Mouse (Mus musculus): ENCODE measurements around the gene Ttpal.
"Not testable (repeated sequence)": the region's sequence is repeated elsewhere in the genome, so short reads cannot be mapped to it uniquely, and the experiment has no call there.

The Ttpal gene

DNA sequence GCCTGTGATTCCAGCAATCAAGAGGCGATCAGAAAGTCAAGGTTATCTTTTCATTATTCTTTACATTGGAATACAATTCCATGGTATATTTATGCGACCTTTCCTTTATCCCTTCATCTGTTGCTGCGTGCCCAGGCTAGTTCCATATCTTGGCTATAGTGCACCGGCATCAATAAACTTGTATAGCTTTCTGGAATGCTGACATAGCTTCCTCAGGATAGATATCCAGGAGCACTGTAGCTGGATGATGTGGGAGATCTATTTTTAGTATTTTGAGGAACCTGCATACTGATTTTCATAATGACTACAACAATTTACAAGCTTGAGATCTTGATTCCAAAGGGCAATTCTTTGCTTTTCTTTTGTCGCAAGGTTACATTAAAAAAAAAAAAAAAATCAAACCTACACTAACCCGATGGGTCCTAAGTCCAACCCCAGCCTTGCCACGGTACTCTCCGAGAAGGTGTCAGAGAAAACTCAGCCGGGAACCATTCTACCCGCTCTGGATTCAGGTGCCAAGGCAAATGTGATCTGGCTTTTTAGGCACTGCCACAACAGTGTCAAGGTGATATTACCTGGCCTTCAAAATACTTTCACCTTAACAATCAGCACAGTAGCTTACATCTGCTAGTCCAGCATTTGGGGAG lies 8.4 kb upstream of the Ttpal start:
- DNase-seq = no peak

DNA sequence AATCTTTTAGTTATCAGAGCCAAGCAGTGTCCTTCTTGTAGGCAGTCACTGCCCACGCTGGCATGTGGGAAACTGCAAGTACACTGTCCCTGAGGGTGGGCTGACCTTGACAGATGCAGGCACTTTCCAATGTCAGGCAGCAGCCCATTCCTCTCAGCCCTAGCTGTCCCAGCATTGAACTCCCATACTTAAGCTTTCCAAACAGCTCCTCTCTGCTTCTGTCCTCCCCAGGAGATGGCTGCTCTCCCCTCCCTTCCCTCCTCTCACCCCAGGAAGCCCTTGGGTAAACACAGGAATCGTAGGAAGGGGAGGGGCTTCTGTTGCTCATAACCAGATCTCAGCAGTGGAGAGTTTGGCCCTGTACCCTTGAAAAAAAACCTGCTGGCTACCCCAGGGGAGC lies 7.0 kb upstream of the Ttpal start:
- peak; percentile 44 for DNase-seq

DNA sequence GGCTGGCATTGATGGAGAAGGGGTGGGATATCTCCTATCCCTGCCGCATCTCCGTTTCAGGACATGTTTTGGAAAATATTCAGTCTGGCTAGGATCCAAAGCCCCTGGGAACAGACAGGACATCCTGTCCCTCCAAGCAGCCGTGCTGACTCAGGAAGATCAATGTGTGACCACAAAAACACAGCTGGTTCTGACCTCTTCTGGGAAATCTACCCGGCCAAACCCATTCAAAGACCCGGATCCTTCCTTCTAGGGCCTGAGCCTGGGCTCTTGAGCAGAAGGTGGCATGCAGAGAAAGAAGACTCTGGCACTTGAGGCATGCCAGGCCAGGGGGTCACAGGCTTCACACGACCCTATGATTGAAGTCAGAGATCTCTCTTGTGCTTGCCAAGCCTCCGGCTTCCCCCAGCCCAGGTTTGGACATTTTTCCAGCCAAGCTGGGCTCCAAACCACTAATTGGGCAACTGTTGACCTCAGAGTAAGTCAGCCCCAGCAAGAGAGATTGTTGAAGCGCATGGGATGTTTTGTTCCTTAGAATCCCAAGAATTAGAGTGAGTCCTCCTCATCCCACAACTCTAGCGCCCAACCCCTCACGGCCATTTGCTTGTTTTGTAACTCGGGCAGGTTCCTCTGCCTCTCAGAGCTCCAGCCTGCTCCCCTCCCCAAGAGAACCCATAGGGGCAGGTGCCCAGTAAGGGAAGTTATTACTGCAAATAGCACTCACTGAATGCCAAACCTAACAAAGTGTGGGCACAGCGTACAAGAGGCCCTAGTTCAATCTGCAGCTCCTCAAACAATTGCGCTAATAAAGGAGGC lies 5.8 kb upstream of the Ttpal start:
- peak; percentile 75 for DNase-seq

DNA sequence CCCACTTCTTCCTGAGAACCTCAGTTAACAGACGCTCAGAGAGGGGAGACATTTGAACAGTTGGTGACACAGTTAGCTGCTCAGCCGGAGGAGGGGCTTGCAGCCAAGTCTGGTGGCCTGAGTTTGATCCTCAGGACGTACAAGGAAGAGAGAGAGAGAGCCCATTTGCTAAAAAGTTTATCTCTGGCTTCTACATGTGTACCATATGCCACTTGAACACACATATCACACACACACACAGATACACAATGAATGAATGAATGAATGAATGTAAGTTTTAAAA lies 5.3 kb upstream of the Ttpal start:
- no peak for DNase-seq

DNA sequence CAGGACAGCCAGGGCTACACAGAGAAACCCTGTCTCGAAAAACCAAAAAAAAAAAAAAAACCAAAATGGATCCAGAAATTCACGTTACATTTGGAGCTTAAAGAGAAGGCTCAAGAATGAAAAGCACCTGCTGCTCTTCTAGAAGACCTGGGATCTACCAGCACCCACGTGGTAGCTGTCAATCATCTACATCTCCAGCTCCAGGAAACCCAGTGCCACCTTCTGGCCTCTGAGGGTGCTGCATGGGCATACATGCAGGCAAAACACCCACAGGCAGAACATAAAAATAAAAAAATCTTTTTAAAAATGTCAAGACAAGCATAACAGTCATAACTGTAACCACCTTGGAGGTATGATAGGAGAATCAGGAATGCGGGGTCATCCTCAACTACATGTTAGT lies 4.5 kb upstream of the Ttpal start:
- peak; percentile 79 for DNase-seq

DNA sequence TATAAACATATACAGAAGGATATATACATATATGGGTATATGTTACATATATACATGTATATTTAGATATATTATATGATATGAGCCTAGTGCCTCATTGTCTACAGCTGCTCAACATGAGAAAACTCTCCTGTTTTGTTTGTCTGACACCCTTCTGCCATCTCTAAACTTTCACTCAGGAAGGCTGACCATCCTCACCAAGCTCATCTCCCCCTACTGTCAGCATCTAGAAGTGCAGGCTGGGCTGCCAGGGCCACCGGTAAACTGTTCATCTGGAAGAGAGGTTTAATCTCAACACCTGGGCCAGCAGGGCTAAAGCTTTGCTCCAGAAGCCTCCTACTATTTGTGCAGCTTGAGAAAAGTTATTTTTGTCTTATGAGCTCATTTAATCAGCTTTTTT lies 2.9 kb upstream of the Ttpal start:
- DNase-seq = peak; percentile 48

DNA sequence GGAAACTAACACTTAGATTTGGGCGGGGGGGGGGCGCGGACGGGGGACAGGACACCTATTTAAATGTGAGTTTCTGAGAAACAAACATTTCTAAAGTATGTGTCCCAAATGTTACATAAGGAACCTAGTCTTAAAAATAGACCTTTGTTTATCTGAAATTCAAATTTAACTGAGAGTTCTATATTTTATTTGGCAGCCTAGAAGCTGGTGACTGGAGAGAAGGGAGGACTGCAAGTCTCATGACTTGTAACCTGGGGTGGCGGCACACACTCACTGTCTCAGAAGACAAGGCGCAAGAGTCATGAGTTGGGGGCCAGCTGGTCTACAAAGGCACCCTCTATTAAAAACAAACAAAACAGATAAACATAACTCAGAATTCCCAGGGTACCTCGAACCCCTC lies 1.0 kb upstream of the Ttpal start:
- DNase-seq = no peak

DNA sequence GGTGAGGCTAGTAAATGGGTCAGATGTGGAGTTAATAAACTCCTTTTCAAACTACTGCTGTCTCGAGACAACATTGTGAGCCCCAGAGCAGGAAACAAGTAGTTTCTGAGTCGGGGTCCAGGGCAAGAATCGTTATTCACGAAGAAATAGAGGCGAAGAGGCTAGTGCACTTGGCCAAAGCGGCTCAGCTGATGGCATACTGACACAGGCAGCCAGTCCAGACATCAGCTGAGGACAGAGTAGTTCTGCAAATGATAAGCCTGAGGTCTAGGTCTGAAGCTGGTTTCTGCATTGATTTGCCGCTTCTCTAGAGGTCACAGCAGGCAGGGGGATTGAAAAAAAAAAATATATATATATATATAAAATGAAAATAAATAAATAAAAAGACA lies 408 bp upstream of the Ttpal start:
- no peak for DNase-seq

DNA sequence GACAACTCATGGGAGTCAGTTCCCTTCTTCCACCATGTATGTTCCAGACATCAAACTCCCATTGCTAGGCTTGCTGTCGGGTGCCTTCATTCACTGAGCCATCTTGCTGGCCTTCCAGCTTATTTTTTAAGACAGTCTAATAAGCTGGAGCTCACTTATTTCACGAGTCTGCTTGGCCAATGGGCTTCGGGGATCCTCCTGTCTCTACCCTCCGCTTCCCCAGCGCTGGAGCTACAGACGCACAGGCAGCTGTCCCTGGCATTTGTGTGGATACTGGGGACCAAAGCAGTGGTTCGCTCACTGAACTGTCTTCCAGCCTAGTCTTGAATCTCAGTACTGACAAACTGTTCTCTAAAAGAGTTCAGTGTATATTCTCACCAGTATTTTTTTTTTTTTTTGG lies 4.0 kb downstream of the Ttpal start:
- no peak for DNase-seq

DNA sequence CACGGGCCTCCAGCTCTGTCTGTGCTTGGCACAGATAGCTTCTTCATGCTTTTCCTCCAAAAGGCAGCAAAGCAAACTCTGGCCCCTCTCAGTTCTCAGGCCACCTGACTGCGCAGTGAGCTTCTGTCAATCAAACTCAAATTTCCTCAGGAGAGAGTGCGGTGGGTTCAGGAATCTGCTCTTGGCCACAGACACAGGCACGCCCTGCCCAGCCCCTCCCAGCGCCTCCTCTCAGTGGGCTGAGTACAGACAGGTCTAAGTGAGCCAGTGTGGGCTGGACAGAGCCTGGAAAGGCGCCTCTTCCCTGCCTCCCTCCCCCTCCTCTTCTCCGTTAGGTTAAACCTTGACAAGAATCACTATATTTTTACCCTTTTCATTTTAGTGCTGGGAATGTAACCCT lies 5.9 kb downstream of the Ttpal start:
- DNase-seq = no peak

DNA sequence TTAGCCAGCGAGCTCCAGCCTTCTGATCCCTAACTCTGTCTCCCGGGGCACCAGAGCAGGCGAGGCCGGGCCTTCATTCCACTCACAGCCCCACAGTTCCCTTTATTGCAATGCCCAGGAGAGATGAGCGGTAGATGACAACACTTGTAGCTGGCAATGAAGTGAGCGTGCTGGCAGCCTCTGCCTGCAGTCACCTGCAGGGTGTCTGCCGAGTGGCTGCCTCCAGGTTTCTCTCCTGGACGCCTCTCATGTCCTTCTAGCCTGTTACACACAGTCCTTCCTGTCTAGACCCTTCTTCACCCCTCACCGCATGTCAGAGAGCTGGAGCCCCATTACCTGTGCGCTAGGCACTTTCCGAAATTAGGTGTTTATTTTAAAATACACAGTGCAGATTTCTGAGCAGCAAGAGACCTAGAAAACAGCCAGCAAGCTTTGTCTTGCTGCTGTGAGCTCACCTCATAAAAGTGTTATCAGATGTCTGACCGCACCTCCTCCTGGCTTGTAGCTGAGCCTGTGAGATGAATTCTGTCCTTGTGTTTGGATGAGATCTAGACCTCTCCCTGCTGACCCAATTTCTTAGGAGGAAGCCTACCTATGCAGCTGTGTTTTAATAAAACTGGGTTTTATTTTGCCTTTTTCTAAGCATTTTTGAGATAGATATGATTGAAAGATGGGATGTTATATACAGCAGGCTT lies 7.3 kb downstream of the Ttpal start:
- DNase-seq = no peak

DNA sequence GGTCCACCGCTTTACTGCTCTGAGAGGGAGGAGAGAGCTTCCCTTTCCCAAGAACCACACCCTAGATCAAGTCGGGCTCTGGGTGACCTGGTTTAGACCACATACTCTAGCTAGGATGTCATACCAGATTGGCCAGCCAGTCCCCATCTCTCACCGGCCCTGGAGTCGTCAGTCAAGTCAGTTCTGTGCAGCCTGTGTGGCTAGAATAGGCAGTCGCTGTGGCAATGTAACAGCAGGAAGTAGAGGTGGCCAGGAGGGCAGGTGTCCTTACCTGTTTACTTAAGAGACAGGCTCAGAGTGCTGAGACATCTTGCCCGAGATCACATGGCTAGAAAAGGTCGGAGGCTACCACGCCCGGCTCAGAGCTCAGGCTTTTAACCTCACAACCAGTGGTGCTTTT lies 9.1 kb downstream of the Ttpal start:
- DNase-seq = no peak

DNA sequence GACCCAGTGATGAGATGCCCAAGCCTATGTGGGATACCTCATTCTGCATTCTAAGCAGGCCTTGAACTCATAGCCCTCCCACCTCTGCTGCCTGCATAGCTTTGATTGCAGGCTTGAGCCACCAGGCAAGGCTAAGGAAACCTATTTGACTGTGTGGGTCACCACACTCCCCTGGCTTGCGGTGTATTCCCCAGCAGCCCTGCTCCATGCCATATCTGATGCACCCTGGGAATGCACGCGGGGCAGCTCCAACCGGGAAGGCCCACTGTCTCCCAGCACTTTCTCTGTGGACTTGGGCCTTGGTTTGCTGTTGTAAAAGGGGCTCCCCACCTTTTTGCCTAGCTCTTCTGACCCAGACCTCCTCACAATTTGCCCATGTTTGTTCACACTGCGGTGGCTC lies 11.1 kb downstream of the Ttpal start:
- no peak for DNase-seq

DNA sequence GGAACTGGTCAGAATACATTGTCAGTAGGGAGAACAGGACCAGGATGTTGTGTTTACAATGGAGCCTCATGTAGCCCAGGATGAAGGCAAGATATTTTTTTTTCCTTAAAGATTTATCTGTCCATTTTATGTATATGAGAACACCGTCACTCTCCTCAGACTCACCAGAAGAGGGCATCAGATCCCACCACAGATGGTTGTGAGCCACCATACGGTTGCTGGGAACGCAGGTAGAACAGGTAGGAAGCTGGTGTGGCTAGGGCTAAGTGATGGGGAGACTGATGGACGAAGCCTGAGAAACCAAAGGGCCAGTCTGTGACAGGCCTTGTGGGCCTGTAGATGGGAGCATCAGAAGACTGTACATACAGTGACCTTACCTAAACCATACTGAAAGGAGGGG lies 11.9 kb downstream of the Ttpal start:
- DNase-seq = no peak

DNA sequence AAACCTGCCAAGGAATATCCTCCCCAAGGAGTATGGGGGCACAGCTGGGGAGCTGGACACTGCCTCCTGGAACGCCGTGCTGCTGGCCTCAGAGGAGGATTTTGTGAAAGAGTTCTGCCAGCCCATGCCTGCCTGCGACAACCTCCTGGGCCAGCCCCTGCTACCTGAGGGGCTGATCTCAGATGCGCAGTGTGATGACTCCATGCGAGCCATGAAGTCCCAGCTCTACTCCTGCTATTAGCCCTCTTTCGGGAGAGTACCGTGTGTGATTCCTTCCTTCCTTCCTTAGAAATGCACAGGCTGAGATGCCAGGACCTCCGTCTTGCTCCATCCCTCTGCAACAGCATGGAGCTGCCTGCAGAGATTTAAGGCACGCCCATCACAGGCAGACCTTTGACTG lies 13.3 kb downstream of the Ttpal start:
- no peak for DNase-seq

DNA sequence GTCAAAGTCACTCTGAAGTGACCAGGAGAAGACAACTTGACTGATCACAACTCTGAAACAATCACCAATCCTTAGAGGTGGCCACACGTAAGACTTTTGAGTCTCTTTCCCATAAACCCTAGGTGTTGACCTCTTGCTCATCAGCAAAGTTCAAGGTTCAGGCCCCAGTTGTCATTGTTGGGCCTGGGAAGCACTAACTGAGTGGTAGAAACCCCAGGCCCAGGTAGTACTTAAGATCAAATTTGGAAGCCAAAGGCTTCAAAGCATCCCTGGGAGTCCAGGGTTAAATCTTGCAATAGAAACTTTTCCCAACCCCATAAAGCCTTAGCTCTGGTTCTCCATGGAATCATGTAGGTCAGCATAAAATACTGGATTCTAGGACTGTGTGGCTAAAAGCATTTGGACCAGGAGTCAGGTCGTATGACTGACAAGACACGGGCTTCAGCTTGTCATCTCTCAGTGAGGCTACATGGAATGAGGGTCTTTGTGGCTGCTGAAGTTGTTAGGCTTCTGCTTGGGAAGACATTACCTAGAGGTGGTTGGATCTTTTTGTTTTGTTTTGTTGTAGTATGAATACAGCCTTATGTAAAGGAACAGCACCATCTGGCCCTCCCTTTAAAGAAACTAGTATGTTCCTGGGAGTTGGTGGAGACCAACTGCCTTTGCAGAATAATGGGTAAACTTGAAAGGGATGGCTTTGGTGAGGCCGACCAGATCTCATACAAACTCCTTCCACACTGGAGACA lies 14.0 kb downstream of the Ttpal start:
- no peak for DNase-seq

DNA sequence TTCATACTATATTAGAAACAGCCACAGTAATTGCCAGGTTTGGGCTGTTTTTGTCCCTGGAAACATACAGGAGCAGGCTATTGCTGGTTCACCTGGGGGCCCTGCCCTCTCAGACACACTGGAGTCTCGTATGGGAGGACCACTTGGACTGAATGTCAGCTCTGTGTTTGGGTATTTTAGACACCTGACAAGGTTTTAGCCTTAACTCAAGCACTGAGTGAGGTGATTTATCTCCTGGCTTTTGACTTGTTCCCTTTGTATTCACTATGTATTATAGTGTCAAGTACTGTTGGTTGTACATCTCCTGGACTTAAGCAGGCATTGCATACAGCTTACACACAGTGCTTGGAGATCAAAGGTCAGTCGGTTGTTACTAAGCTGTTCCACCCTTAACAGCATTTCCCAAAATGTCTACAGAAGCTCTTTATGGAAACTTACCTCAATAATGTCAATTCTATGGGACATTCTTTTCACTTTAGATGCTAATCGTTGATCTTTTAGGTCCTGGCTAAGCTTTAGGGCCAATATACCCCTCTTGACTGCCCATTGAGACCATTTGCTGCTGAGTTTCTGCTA lies 14.6 kb downstream of the Ttpal start:
- no peak for DNase-seq

DNA sequence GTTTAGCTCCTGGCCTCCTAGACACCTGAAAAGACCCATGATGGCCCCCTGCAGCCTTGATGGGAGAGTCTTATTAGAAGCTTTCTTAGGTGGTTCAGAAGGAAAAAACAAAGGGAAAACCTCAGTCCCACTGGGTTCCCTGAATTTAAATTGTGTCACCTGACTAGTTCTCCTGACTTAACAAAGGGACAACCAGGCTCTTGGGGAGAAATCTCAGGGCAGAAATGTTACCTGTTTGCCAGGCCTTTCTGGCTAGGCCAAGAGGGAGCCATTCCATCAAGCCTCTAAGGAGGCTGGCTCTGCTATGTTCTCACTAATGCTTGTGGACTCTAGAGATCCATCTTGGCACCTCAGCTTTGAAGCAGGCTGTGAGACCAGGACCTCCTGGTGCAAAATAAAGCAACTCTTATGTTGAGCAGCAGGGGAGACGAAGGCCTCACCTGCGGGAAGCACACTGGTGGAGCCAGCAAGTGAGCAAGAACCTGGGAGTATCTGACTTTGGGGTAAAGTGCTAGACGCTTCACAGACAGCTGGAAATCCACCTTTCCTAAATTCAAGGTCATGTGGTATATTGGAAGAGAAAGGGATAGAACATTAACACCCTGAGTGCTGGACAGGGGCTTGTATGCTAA lies 15.2 kb downstream of the Ttpal start:
- DNase-seq = no peak

DNA sequence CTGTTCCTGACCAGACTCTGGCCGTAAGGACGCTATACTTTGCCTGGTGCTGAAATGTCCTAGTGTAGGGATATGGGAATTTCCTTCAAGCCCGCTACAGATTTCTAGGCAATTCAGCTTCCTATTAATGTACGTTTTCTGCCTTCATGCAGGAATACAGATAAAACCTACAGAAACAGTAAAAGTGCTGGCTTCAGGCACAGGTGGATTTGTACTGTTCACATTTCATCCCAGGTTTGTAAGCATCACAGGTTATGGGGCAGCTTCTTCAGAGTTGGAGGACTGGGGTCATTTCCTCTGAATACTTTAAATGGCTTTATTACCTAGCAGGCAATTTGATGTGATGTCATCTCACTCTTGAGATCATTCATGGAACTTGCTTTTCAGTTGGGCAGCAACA lies 15.8 kb downstream of the Ttpal start:
- no peak for DNase-seq

DNA sequence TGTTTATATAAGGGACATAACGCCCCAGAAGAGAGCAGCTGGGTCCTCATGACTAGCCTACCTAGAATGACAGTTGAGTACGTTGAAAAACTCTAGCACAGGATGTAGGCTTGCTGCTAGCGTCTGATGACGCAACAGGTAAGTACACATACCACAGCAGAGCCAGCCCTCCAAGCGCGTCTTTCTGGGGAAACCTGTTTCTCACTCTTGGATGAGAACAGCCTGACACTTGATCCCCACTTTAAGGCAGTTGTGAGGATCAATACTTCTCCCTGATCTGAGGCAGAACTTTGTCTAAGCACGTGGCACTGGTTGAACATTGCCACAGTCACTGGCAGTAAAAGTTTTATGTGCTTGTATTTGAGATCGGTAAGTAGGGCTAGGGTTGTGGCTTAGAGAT lies 18.3 kb downstream of the Ttpal start:
- no peak for DNase-seq

DNA sequence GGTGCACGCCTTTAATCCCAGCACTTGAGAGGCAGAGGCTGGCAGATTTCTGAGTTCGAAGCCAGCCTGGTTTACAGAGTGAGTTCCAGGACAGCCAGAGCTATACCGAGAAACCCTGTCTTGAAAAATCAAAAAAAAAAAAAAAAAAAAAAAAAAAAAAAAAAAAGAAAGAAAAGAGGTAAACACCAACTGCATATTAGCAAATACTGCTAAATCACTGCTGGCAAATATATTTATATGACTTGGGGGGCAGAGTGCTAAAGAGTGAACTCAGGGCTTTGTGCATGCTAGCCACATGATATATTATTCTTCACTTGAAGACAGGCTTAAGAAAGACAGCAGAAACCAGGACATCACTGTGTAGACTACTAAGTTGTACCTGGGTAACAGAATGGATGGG lies 19.3 kb downstream of the Ttpal start:
- not testable (repeated sequence) for DNase-seq

DNA sequence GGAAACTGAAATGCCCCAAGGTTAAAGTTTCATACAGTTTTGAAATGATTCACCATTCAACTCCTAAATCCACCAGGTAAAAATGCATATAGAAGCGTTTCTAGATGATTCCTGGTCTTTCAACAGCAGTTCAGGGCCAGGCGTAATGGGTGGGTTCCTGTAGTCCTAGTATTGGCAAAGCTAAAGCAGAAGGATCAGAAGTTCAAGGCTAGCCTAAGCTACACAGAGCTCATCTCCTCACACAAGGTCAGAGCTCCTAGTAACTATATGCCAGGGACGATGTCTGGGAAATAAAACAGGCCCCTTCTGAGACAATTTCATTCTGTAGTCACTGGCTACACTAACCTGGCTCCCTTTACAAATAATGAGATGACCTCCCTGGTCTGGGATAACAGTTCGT lies 29.1 kb downstream of the Ttpal start:
- no peak for DNase-seq

DNA sequence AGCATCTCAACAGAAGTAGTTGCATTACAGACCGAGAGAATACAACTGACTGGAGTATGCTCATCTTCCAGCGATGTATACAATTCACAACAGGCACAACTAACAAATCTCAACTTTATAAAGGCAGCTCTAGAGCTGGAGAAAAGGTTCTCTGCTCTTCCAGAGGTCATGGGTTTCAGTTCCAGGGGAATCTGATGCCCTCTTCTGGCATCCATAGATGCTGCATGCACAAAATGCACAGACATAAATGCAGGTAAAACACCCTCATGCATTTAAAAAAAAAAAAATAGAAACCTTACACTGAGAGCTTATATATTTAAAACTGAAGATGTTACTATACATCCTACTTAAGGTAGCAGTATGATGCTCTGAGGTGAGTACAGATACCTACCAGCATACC lies 29.6 kb downstream of the Ttpal start:
- no peak for DNase-seq

All from kidney, adult 11 months (tissue).